Mouse (Mus musculus) cerebellum, adult 2 months (tissue): ENCODE measurements around the gene Pik3cg. TPM values are rescaled to one million over a fixed set of nuclear protein-coding genes. Genes with fewer than 3 reads are reported as not detected.

Experiments used
- DNase-seq, 2 experiments: peaks; one replicate each; pipeline ENCODE4 v3.0.0; 2021
- H3K27ac ChIP-seq: fragments of 200-500 bp; 2 replicates; pipeline ENCODE4 v1.5.1; 2012; ENCODE audit warnings: low read length, control low read depth, inconsistent platforms; ENCODE audit not compliant: insufficient read depth
- H3K27me3 ChIP-seq: fragments of 200-500 bp; 2 replicates; pipeline ENCODE4 v1.6.1; 2012; ENCODE audit warnings: inconsistent platforms, mild to moderate bottlenecking, low read length, moderate library complexity; ENCODE audit not compliant: control insufficient read depth, insufficient read depth
- H3K4me1 ChIP-seq: fragments of 200-500 bp; 2 replicates; pipeline ENCODE4 v1.6.1; 2011; ENCODE audit warnings: low read length; ENCODE audit not compliant: control insufficient read depth, insufficient read depth
- H3K4me3 ChIP-seq: fragments of 200-500 bp; replicated peaks from 2 replicates; pipeline ENCODE3; 2011; ENCODE audit warnings: mild to moderate bottlenecking, low read depth, low read length, control low read depth; ENCODE audit not compliant: insufficient read depth
- CTCF ChIP-seq: fragments of 200-500 bp; IDR thresholded peaks from 2 replicates; pipeline ENCODE4 v1.5.1; 2011; ENCODE audit warnings: low read depth, mild to moderate bottlenecking, control low read depth, low read length, moderate library complexity, borderline replicate concordance; ENCODE audit not compliant: insufficient read depth
- POLR2A ChIP-seq: fragments of 200-500 bp; IDR thresholded peaks from 2 replicates; pipeline ENCODE4 v1.6.1; 2011; ENCODE audit warnings: low read length, control low read depth, borderline replicate concordance; ENCODE audit not compliant: insufficient read depth
- WGBS: fragments of 180-500 bp; shearing (Covaris S2); methylation state at CpG from one replicate; pipeline ENCODE4 v1.1.7; 2018; 5-methylcytosine and 5-hydroxymethylcytosine counted together
- polyA plus RNA-seq: library from polyadenylated mRNA; depleted of rRNA; stranded (reverse); fragments of >200 nt; gene quantifications from 2 replicates; pipeline ENCODE4 v1.2.3, GENCODE M21; 2012

Pik3cg gene
- polyA plus RNA-seq, 1 experiment = 0.74 TPM

- TF ChIP-seq CTCF (no peak), POLR2A (no peak)
- H3K27ac ChIP-seq = no peak overlapping the region
- DNase-seq = no peak
- no peaks in the 10 kb centered on the region; the same call in 1 of the 2 replicates for H3K27me3 ChIP-seq
- H3K4me3 ChIP-seq = no peak overlapping the region
- no peaks in the 10 kb centered on the region for H3K4me1 ChIP-seq
- WGBS = 87% methylated on average over 7 of the region's 7 CpGs
Measured at GRCm38 (mm10) chr12:32146606-32147005, 61.9 kb downstream of the Pik3cg start.

- Histone ChIP-seq H3K4me3 (no peak overlapping the region), H3K27me3 (no peaks in the 10 kb centered on the region; the same call in 1 of the 2 replicates), H3K27ac (no peak overlapping the region), H3K4me1 (no peaks in the 10 kb centered on the region)
- no peak for DNase-seq
- no peak for TF ChIP-seq CTCF
- no peak for TF ChIP-seq POLR2A
- 83% methylated on average over 4 of the region's 4 CpGs for WGBS
Measured at GRCm38 (mm10) chr12:32145651-32146050, 62.8 kb downstream of the Pik3cg start.

- DNase-seq = peak; percentile 28 to 33
- Histone ChIP-seq H3K4me1 (no peaks in the 10 kb centered on the region), H3K4me3 (no peak overlapping the region), H3K27ac (no peak overlapping the region), H3K27me3 (no peaks in the 10 kb centered on the region; the same call in 1 of the 2 replicates)
- WGBS = 3% methylated on average over 5 of the region's 5 CpGs
- TF ChIP-seq POLR2A (no peak), CTCF (peak; percentile 57; the same call in 1 of the 2 replicates)
Measured at GRCm38 (mm10) chr12:32144513-32144912, 63.9 kb downstream of the Pik3cg start.

- H3K4me3 ChIP-seq = no peak overlapping the region
- TF ChIP-seq POLR2A = no peak
- TF ChIP-seq CTCF = no peak
- no peaks in the 10 kb centered on the region; the same call in 1 of the 2 replicates for H3K27me3 ChIP-seq
- H3K4me1 ChIP-seq = no peaks in the 10 kb centered on the region
- 91% methylated on average over 5 of the region's 5 CpGs for WGBS
- no peak for DNase-seq
- H3K27ac ChIP-seq = no peak overlapping the region
Measured at GRCm38 (mm10) chr12:32143782-32144181, 64.7 kb downstream of the Pik3cg start.

GRCm38 (mm10) chr12:32143151-32143550 lies 65.3 kb downstream of the Pik3cg start:
- 66% methylated on average over 4 of the region's 4 CpGs for WGBS
- Histone ChIP-seq H3K4me3 (no peak overlapping the region), H3K27ac (no peak overlapping the region), H3K4me1 (no peaks in the 10 kb centered on the region), H3K27me3 (no peaks in the 10 kb centered on the region; the same call in 1 of the 2 replicates)
- TF ChIP-seq CTCF (no peak), POLR2A (no peak)
- DNase-seq = no peak

- Histone ChIP-seq H3K4me3 (no peak overlapping the region), H3K4me1 (no peaks in the 10 kb centered on the region), H3K27me3 (no peaks in the 10 kb centered on the region; the same call in 1 of the 2 replicates), H3K27ac (no peak overlapping the region)
- TF ChIP-seq CTCF (no peak), POLR2A (no peak)
- DNase-seq = no peak
Measured at GRCm38 (mm10) chr12:32141766-32142165, 66.7 kb downstream of the Pik3cg start.

GRCm38 (mm10) chr12:32138831-32139230 lies 69.6 kb downstream of the Pik3cg start:
- no peak overlapping the region for H3K27ac ChIP-seq
- no peak for TF ChIP-seq CTCF
- no peak for TF ChIP-seq POLR2A
- H3K27me3 ChIP-seq = no peaks in the 10 kb centered on the region; the same call in 1 of the 2 replicates
- 67% methylated on average over 5 of the region's 5 CpGs for WGBS
- H3K4me3 ChIP-seq = no peak overlapping the region
- no peak for DNase-seq
- H3K4me1 ChIP-seq = no peaks in the 10 kb centered on the region

GRCm38 (mm10) chr12:32138362-32138761 lies 70.1 kb downstream of the Pik3cg start:
- Histone ChIP-seq H3K27me3 (no peaks in the 10 kb centered on the region; the same call in 1 of the 2 replicates), H3K4me3 (no peak overlapping the region), H3K4me1 (no peaks in the 10 kb centered on the region), H3K27ac (no peak overlapping the region)
- 65% methylated on average over 9 of the region's 9 CpGs for WGBS
- TF ChIP-seq POLR2A (no peak), CTCF (no peak)
- DNase-seq = no peak
